Mouse (Mus musculus) lung, embryonic 14.5 days (tissue): ENCODE data around the gene Gpr156. TPM values are rescaled to one million over a fixed set of nuclear protein-coding genes. Genes with fewer than 3 reads are reported as not detected.
A peak's percentile ranks its signal among the peaks of the same experiment; 100 is the strongest.

Experiments used
- ATAC-seq: fragments of 200-750 bp; cut with Nextera tagmentation; 2 replicates; pipeline ENCODE4 v1.8.0; 2017; ENCODE audit warnings: mild to moderate bottlenecking, moderate TSS enrichment, moderate library complexity; ENCODE audit not compliant: insufficient read depth
- DNase-seq: peaks from one replicate; pipeline ENCODE4 v3.0.0-alpha.2; 2015
- H3K27ac ChIP-seq: fragments of 300-500 bp; sonication (generic); 2 replicates; pipeline ENCODE4 v1.5.1; 2014; ENCODE audit warnings: low read depth, mild to moderate bottlenecking, moderate library complexity
- H3K27me3 ChIP-seq: fragments of 300-500 bp; sonication (generic); 2 replicates; pipeline ENCODE4 v1.6.1; 2014; ENCODE audit warnings: low read length, control low read depth; ENCODE audit not compliant: insufficient read depth
- H3K36me3 ChIP-seq: fragments of 300-500 bp; sonication (generic); 2 replicates; pipeline ENCODE4 v1.6.1; 2014; ENCODE audit warnings: control low read depth; ENCODE audit not compliant: insufficient read depth
- H3K4me1 ChIP-seq: fragments of 300-500 bp; sonication (generic); 2 replicates; pipeline ENCODE4 v1.6.1; 2014; ENCODE audit warnings: antibody characterized with exemption, control low read depth; ENCODE audit not compliant: insufficient read depth
- H3K4me2 ChIP-seq: fragments of 300-500 bp; sonication (generic); 2 replicates; pipeline ENCODE4 v1.6.1; 2014; ENCODE audit warnings: mild to moderate bottlenecking
- H3K4me3 ChIP-seq: fragments of 300-500 bp; sonication (generic); 2 replicates; pipeline ENCODE4 v1.5.1; 2014; ENCODE audit warnings: low read depth, low read length
- H3K9ac ChIP-seq: fragments of 300-500 bp; sonication (generic); 2 replicates; pipeline ENCODE4 v1.6.1; 2014
- H3K9me3 ChIP-seq: fragments of 300-500 bp; sonication (generic); 2 replicates; pipeline ENCODE4 v1.6.1; 2016; ENCODE audit warnings: low read depth, low read length, control low read depth
- CTCF ChIP-seq: IDR thresholded peaks from 2 replicates; pipeline ENCODE4 v1.5.1; 2016; ENCODE audit warnings: antibody characterized with exemption, low read depth
- WGBS: fragments of 180-500 bp; shearing (Covaris S2); extraction: QIAGEN DNeasy Blood & Tissue Kit; methylation state at CpG from one replicate; pipeline ENCODE4 v1.1.7; 2014; 5-methylcytosine and 5-hydroxymethylcytosine counted together
- polyA plus RNA-seq: library from polyadenylated mRNA; unstranded; fragments of >200 nt; fragmentation: Nextera tagmentation; extraction: Ambion mirVana; gene quantifications from 2 replicates; pipeline ENCODE4 v1.2.1, GENCODE M21; 2014

The Gpr156 gene
- polyA plus RNA-seq, 1 experiment from 2014 or later, result 1.4 TPM

DNA sequence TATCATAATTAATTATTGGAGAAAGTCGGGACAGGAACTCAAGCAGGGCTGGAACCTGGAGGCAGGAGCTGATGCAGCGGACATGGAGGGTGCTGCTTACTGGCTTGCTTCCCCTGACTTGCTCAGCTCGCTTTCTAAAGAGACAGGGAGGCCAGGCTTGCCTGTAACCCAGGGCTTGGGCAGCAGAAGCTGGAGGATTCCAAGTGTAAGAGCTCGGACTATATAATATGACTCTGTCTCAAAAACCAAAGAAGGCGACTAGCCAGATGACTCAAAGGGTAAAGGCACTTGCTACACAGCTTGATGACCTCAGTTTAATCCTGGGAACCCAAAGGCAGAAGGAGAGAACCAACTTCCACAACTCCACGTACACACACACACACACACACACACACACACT, 22.9 kb upstream of the Gpr156 start:
- WGBS, result 46% methylated on average over 6 of the region's 6 CpGs
- no peaks in the 10 kb centered on the region for H3K4me1 ChIP-seq
- DNase-seq, result no peak
- TF ChIP-seq CTCF, result no peak
- H3K4me2 ChIP-seq, result no peak overlapping the region
- no peak for ATAC-seq
- H3K9ac ChIP-seq, result no peak overlapping the region
- no peak overlapping the region for H3K27ac ChIP-seq
- 0 out of 2 replicates have a peak, but pooled peaks cover 5% of the 10 kb centered on the region for H3K36me3 ChIP-seq
- no peak overlapping the region for H3K4me3 ChIP-seq
- H3K27me3 ChIP-seq, result no peaks in the 10 kb centered on the region
- H3K9me3 ChIP-seq, result no peaks in the 10 kb centered on the region

- Histone ChIP-seq H3K4me3 (no peak overlapping the region), H3K4me1 (no peaks in the 10 kb centered on the region), H3K36me3 (0 out of 2 replicates have a peak, but pooled peaks cover 2% of the 10 kb centered on the region), H3K27me3 (no peaks in the 10 kb centered on the region), H3K27ac (no peak overlapping the region), H3K9me3 (no peaks in the 10 kb centered on the region), H3K4me2 (no peak overlapping the region), H3K9ac (no peak overlapping the region)
- DNase-seq (no peak), ATAC-seq (peak; percentile 24; the same call in 1 of the 2 replicates)
- 49% methylated on average over 2 of the region's 2 CpGs for WGBS
- no peak for TF ChIP-seq CTCF
Observed at GRCm38 (mm10) chr16:37893942-37894341, 22.4 kb upstream of the Gpr156 start.

DNA sequence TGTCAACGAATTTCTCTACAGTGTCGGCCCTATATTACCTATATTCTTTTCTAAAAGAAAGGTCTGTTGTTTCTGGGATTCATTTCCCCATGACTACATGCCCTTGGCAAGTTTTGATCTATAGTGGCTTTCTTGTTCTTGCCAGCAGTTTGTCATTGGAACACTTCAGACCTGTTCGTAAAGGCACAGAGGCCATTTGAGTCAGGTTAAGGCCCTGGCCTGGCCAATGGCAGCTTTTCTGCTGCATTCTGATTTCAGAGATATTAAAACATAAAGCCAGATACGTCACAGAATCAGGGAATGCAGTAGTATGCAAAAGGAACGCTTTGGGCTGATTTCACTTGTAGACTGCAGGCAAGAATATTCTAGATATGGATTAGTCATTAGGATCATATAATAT, 17.5 kb upstream of the Gpr156 start:
- TF ChIP-seq CTCF, result no peak
- no peaks in the 10 kb centered on the region for H3K36me3 ChIP-seq
- no peaks in the 10 kb centered on the region for H3K27me3 ChIP-seq
- ATAC-seq (no peak), DNase-seq (no peak)
- H3K9ac ChIP-seq, result no peak overlapping the region
- H3K4me3 ChIP-seq, result no peak overlapping the region
- 79% methylated on average over 5 of the region's 5 CpGs for WGBS
- no peak overlapping the region for H3K4me2 ChIP-seq
- H3K4me1 ChIP-seq, result no peaks in the 10 kb centered on the region
- H3K27ac ChIP-seq, result no peak overlapping the region
- no peaks in the 10 kb centered on the region for H3K9me3 ChIP-seq

DNA sequence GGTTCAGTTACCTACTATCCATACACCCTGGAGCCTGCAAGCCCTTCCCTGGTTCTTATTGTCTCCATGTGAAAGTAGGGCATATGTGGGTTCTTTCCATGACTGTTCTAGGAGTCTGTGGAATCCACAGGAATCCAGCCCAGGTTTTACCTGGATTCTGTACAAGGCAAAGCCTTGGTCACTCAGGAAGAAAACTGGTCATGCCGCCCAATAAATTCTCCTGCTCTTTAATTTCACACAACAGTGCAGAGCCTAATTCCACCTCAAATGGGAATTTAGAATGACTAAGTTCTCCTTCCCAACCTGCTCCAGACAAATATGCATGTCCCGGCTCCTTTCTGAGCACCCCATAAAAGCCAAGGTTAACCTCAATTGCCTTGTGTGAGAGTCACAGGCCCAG, 16.9 kb upstream of the Gpr156 start:
- Histone ChIP-seq H3K4me3 (no peak overlapping the region), H3K4me2 (no peak overlapping the region), H3K27ac (no peak overlapping the region), H3K36me3 (no peaks in the 10 kb centered on the region), H3K9me3 (no peaks in the 10 kb centered on the region), H3K27me3 (no peaks in the 10 kb centered on the region), H3K9ac (no peak overlapping the region), H3K4me1 (no peaks in the 10 kb centered on the region)
- no peak for TF ChIP-seq CTCF
- no peak for DNase-seq
- WGBS, result 40% methylated on average over 2 of the region's 2 CpGs
- ATAC-seq, result no peak

DNA sequence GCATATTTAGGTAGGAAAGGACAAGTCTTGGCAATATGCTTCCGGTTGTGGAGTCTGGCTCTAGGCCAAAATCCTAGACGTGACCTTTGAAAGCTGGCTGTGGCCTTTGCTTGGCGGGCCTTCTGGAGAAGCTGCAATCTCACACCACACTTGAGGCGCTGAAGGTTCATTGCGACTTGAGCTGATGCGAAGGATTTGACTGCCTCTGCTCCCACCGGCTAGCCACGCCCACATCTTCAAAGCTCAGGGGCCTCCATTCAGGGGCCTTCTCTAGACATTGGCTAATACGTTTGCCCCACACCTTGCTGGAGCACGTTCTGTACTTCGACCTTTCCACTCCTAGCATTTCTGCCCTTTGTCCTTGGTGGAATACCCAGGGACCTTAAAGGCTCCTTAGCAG, 15.0 kb upstream of the Gpr156 start:
- Histone ChIP-seq H3K27ac (no peak overlapping the region), H3K9ac (no peak overlapping the region), H3K9me3 (no peaks in the 10 kb centered on the region), H3K4me2 (no peak overlapping the region), H3K27me3 (no peaks in the 10 kb centered on the region), H3K36me3 (no peaks in the 10 kb centered on the region), H3K4me3 (no peak overlapping the region), H3K4me1 (no peaks in the 10 kb centered on the region)
- no peak for TF ChIP-seq CTCF
- ATAC-seq, result no peak
- 40% methylated on average over 11 of the region's 11 CpGs for WGBS
- no peak for DNase-seq

DNA sequence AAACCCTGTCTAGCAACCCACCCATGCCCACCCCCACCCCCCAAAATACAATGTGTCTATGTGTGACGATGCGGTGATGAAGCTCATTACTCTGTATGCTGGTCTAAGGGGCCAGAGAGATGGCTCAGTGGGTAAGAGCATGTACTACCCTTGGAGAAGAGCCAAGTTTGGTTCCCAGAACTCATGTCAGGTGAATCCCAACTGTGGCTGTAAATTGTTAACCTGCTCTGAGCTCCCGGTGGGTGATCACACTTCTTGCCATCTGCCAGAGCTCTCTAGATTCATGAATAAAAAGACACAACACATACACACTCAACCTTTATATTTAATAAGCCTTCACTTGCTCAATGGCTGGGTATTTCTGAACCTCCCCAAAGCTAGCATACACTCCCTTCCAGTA, 9.8 kb upstream of the Gpr156 start:
- H3K9ac ChIP-seq, result no peak overlapping the region
- H3K4me2 ChIP-seq, result no peak overlapping the region
- no peaks in the 10 kb centered on the region for H3K27me3 ChIP-seq
- ATAC-seq, result no peak
- no peak for TF ChIP-seq CTCF
- H3K27ac ChIP-seq, result no peak overlapping the region
- H3K9me3 ChIP-seq, result 0 out of 2 replicates have a peak, but pooled peaks cover 1% of the 10 kb centered on the region
- 85% methylated on average over 3 of the region's 3 CpGs for WGBS
- no peak for DNase-seq
- no peaks in the 10 kb centered on the region for H3K4me1 ChIP-seq
- H3K36me3 ChIP-seq, result no peaks in the 10 kb centered on the region
- H3K4me3 ChIP-seq, result no peak overlapping the region

GRCm38 (mm10) chr16:37911086-37911485, 5.2 kb upstream of the Gpr156 start:
- no peak overlapping the region for H3K9ac ChIP-seq
- TF ChIP-seq CTCF, result no peak
- H3K27ac ChIP-seq, result no peak overlapping the region
- WGBS, result 74% methylated on average over 1 of the region's 1 CpGs
- H3K4me2 ChIP-seq, result no peak overlapping the region
- no peak overlapping the region for H3K4me3 ChIP-seq
- DNase-seq (no peak), ATAC-seq (no peak)
- no peaks in the 10 kb centered on the region for H3K27me3 ChIP-seq
- peaks cover 5% of the 10 kb centered on the region; the same call in 1 of the 2 replicates for H3K9me3 ChIP-seq
- H3K36me3 ChIP-seq, result no peaks in the 10 kb centered on the region
- no peaks in the 10 kb centered on the region for H3K4me1 ChIP-seq

DNA sequence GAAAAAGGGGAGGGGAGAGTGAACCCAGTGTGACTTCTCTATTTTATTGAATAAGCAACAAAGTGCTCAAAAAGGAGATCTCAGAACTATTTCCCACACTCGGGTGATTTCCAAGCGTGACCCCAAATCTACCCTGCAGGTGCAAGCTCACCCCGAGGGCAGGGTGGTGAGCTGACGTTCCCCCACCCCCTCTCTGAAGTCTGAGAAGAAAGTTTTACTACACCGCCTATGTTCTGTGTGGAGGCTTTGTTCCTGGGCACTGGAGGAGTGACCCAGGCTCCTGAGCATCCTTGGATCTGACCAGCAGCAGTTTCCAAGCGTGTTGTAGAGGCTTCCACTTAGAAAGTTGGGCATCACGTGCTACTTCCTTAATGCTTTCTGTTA, 514 bp downstream of the Gpr156 start:
- no peak for TF ChIP-seq CTCF
- H3K9ac ChIP-seq, result no peak overlapping the region
- no peak overlapping the region for H3K27ac ChIP-seq
- DNase-seq (no peak), ATAC-seq (no peak)
- no peaks in the 10 kb centered on the region for H3K4me1 ChIP-seq
- H3K4me2 ChIP-seq, result peak overlapping the region; percentile 92
- no peaks in the 10 kb centered on the region for H3K36me3 ChIP-seq
- H3K4me3 ChIP-seq, result peak overlapping the region; percentile 53
- peaks cover 6% of the 10 kb centered on the region; the same call in 1 of the 2 replicates for H3K27me3 ChIP-seq
- WGBS, result 20% methylated on average over 7 of the region's 7 CpGs
- H3K9me3 ChIP-seq, result no peaks in the 10 kb centered on the region
